Mouse (Mus musculus) megakaryocyte-erythroid progenitor cell, adult 5 weeks (primary cell): Measurements from ENCODE around the gene Sept5. TPM values are rescaled to one million over a fixed set of nuclear protein-coding genes. Genes with fewer than 3 reads are reported as not detected.

Source experiments
- polyA plus RNA-seq: library from polyadenylated mRNA; stranded (reverse); fragments of >175 nt; gene quantifications from 2 replicates; pipeline ENCODE4 v1.2.3, GENCODE M21; 2012

Sept5 gene
- polyA plus RNA-seq = 6.9 and 10.6 TPM in 2 replicates

GRCm38 (mm10) chr16:18629390-18630231 is at the start of gene Sept5:
Gene Sept5 (minus strand): TSS chr16:18629954.

GRCm38 (mm10) chr16:18626376-18626878 is 3.3 kb downstream of the Sept5 start, which contains the start of gene Gm49601:
Gene Gm49601 (minus strand): TSS chr16:18626427.

GRCm38 (mm10) chr16:18622019-18622418 is 7.7 kb downstream of the Sept5 start, which contains the start of gene Gp1bb:
Gene Gp1bb (minus strand): TSS chr16:18622403.

GRCm38 (mm10) chr16:18589804-18590790 is 39.7 kb downstream of the Sept5 start, which contains the start of gene Tbx1:
Gene Tbx1 (minus strand): TSS chr16:18590671.

Other genes with a start within 250 kb of the Sept5 start
- gene Txnrd2, start 203.6 kb downstream of the Sept5 start, polyA plus RNA-seq = 16.9 and 21.2 TPM in 2 replicates
- 45.8 and 47.0 TPM in 2 replicates for gene Comt, start 203.1 kb downstream of the Sept5 start, polyA plus RNA-seq
- 9.5 and 11.6 TPM in 2 replicates for gene Gnb1l, start 131.2 kb downstream of the Sept5 start, polyA plus RNA-seq
- gene Rtl10, start 131.1 kb downstream of the Sept5 start, polyA plus RNA-seq = 3.4 and 3.5 TPM in 2 replicates
- gene Tbx1, start 39.3 kb downstream of the Sept5 start, polyA plus RNA-seq = 0.02 and 0.05 TPM in 2 replicates
- gene Gp1bb, start 7.6 kb downstream of the Sept5 start, polyA plus RNA-seq = 39.2 and 52.5 TPM in 2 replicates
- gene Gm49601, start 3.5 kb downstream of the Sept5 start, polyA plus RNA-seq = 2.0 and 4.7 TPM in 2 replicates
- gene Cldn5, start 146.9 kb upstream of the Sept5 start, polyA plus RNA-seq = 0.13 TPM in 1 of 2 replicates, not detected in the other
- 9.6 and 10.8 TPM in 2 replicates for gene Ufd1, start 181.8 kb upstream of the Sept5 start, polyA plus RNA-seq
- 22.4 and 27.9 TPM in 2 replicates for gene Cdc45, start 182.0 kb upstream of the Sept5 start, polyA plus RNA-seq
- 52.4 and 56.7 TPM in 2 replicates for gene 2510002D24Rik, start 206.6 kb upstream of the Sept5 start, polyA plus RNA-seq
- not detected in 2 replicates for gene Gm28539, start 206.6 kb upstream of the Sept5 start, polyA plus RNA-seq
- 13.5 and 14.5 TPM in 2 replicates for gene Mrpl40, start 246.9 kb upstream of the Sept5 start, polyA plus RNA-seq
- gene Hira, start 247.1 kb upstream of the Sept5 start, polyA plus RNA-seq = 25.6 and 31.1 TPM in 2 replicates